Mouse (Mus musculus): ENCODE data around the gene Wars.

DNA sequence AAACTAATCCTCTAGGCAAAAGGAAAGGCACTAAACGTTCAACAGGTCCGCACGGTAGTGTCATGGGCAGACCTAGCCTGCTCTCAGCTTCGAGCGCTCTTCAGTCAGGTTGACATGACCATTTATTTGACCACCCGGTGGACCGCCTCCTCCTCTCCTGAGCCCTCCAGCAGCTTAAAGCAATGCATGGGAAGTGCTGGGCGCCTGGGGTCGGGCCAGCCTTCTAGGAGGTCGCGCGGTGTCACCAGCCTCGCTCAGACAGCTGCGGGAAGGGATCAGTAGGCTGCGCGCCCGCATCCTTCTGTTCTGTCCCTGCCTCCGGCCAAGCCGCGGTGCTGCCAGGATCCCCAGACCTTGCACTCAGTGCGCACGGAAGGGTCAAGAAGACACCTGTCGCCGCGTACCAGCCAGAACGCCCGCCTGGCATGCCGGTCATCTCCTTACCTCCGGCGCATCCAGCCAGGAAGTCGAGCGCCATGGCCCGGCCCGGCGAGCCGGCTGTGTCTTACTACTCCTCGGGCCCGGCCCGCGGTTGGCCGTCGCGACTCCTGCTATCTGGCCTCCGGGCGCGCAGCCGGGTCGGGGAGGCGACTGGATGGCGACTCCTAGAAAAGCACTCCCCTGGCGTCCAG is 58.6 kb downstream of the Wars start:
- TF ChIP-seq CTCF (IDR thresholded peaks at IDR 0.05) (no peak), EP300 (IDR thresholded peaks at IDR 0.05) (no peak)
